Mouse (Mus musculus) MEL (cell line): ENCODE measurements around the gene Otogl.

Source experiments
- CTCF ChIP-seq, 3 experiments: IDR thresholded peaks in 2 of 3; conservative IDR thresholded peaks in 1 of 3; 2 replicates each; pipeline ENCODE4 v1.5.1; 2011 to 2012; ENCODE audit warnings: low read length in 3 of 3, low read depth in 2 of 3, mild to moderate bottlenecking in 2 of 3, improper control_type of control experiment in 1 of 3, inconsistent platforms in 1 of 3, mixed read lengths in 1 of 3, moderate library complexity in 1 of 3; ENCODE audit not compliant: control insufficient read depth in 1 of 3, insufficient read depth in 1 of 3, poor library complexity in 1 of 3, severe bottlenecking in 1 of 3
- ETS1 ChIP-seq: IDR thresholded peaks from 2 replicates; pipeline ENCODE4 v1.6.1; 2012; ENCODE audit warnings: low read depth, mild to moderate bottlenecking, inconsistent platforms, low read length, improper control_type of control experiment, moderate library complexity
- HCFC1 ChIP-seq: IDR thresholded peaks from 2 replicates; pipeline ENCODE4 v1.6.1; 2012; ENCODE audit warnings: low read depth, mild to moderate bottlenecking, inconsistent platforms, low read length, improper control_type of control experiment, moderate library complexity
- NRF1 ChIP-seq: IDR thresholded peaks from 2 replicates; pipeline ENCODE4 v1.6.1; 2014; ENCODE audit warnings: low read depth, mild to moderate bottlenecking, inconsistent platforms, low read length, improper control_type of control experiment, moderate library complexity; ENCODE audit not compliant: poor library complexity, insufficient read depth, severe bottlenecking
- RAD21 ChIP-seq: IDR thresholded peaks from 2 replicates; pipeline ENCODE4 v1.6.1; 2011; ENCODE audit warnings: mild to moderate bottlenecking, low read depth, low read length, improper control_type of control experiment

DNA sequence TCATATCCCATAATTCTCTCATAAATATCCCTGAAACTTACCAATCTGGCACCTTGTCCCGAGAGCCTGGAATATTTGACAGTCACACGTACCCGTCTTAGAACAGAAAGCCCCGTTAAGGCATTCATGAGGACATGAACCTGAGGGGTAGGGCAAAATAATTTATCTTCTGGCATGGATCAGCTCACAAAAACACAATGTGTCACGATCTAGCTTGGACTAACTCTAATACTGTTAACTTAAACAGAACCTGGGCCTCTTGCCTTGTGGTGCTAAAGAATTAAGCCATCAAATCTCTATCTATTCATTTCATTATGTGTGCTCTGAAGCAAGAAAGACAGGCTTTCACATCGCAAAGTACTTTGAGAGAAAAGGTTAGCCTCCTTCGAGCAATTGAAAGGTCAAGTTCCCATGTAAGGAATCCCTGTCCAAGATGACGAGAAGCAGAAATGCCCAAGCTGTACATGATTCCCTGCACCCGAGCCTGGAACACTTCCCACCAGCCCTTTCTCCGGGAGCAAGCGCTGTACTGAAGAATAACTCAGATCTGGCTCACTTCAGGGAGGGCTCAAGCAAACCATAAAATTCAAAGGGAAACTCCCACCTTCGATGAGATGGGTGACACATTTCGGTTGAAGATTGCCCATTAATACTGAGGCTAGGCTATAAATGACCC, 10.6 kb downstream of the Otogl start:
- TF ChIP-seq RAD21 (no peak), CTCF (IDR thresholded peaks at IDR 0.05 in 2 of 3, conservative IDR thresholded peaks at IDR 0.05 in 1 of 3; ENCODE audit: control insufficient read depth in 1 of 3, insufficient read depth in 1 of 3, low read depth in 2 of 3, low read length in 3 of 3, poor library complexity in 1 of 3, severe bottlenecking in 1 of 3) (no peak), NRF1 (no peak), HCFC1 (no peak), ETS1 (no peak)
